Mouse (Mus musculus): ENCODE data around the gene M6pr. TPM values are rescaled to one million over a fixed set of nuclear protein-coding genes. Genes with fewer than 3 reads are reported as not detected.

M6pr gene
- total RNA-seq (2021), result 10 to 100 TPM; 53.4 to 54.6 TPM

DNA sequence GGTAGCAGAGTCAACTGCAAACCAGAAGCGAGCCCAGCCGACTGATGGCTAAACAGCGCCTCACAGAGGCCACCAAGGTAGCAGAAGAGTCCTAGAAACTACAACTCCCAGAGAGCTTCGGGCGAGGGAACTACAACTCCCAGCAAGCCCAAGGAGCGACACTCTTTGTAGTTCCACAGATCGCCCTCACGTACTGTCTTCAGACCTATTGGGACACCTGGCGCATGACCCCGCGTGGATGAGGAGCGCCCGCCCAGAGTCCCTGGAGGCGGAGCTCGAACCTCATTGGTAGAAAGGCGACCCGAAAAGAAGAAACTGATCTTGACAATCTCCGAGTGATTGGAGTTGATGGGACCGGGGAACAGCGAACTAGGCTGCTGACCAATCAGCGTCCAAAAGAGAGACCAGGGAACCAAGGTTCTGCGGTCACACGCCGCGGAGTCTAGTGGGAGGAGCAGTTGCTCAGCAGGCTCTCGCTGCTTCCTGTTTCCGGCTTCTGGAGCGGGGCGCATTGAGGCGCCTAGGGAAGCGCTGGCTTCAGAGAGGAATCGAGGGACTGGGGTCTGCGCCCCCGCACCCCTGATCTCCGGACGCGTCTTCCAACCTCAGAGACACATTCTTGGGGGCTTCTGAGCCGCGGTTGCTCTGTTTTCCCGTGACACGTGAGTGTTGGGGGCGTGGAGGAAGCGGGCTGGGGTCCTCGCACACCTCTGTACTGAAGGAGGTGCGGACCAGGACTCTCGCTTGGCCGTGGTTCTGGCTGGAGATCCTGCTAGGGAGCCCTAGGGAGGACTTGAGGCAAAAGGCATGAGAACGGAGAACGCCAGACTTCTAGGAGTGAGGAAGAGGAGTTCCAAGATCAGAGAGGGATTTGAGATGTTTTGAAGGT lies at the start of gene M6pr:
Gene M6pr (plus strand): TSS at position 216 of the 889 bp plus-strand sequence.
- peak; percentile 90 for DNase-seq

GRCm38 (mm10) chr6:122262543-122262942 lies 46.0 kb upstream of the M6pr start:
- no peak for DNase-seq

- peak; percentile 82 for DNase-seq
These were observed 40.0 kb upstream of the M6pr start for GRCm38 (mm10) chr6:122268561-122268960.

- DNase-seq, result no peak
These were observed 39.4 kb upstream of the M6pr start for GRCm38 (mm10) chr6:122269170-122269569.

DNA sequence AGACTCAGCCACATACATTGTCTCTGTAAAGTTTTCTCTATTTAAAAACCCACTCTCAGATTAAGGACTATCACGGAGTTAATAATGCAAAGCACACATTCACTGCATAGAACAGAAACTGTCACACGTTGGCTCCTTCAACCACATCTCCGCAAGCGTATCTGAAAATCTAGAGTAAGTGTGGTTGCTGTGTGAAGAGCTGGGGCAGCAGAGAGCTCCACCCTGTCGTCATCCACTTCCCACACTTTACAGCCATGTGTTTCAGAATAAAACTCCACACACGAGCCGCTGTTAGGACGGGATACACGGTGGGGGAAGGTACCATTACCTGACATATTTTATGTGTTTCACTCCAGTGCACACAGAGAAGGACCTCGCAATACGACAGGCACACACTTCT lies 38.4 kb upstream of the M6pr start:
- DNase-seq, result no peak

GRCm38 (mm10) chr6:122274546-122274945 lies 34.0 kb upstream of the M6pr start:
- DNase-seq, result no peak

GRCm38 (mm10) chr6:122276565-122276964 lies 32.0 kb upstream of the M6pr start:
- no peak for DNase-seq

GRCm38 (mm10) chr6:122282782-122283181 lies 25.7 kb upstream of the M6pr start, which contains the start of gene Klrg1:
Gene Klrg1 (minus strand): TSS chr6:122282882.
- DNase-seq, result no peak

DNA sequence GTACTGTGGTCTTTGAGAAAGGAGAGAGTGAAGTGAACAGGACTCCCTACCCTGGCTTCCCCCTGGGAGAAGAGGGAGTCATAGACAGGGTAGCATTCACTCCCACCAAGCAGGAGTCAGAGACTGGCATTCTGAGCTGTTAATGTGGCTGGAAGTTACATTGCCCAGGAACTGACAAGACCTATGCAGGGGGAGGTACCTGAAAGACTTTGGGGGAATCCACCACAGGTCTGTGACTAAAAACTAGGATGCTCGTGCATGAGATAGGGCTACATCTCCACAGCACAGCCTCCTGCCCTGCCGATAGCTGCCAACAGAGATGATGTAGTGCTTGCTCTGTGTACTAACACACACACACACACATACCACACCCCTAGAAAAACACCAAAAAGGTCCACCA lies 25.1 kb upstream of the M6pr start:
- no peak for DNase-seq

GRCm38 (mm10) chr6:122284304-122284703 lies 24.2 kb upstream of the M6pr start:
- DNase-seq, result no peak

- no peak for DNase-seq
These were observed 23.7 kb upstream of the M6pr start for GRCm38 (mm10) chr6:122284823-122285222.

- DNase-seq, result no peak
These were observed 20.3 kb upstream of the M6pr start for GRCm38 (mm10) chr6:122288263-122288662.

- DNase-seq, result no peak
These were observed 19.2 kb upstream of the M6pr start for GRCm38 (mm10) chr6:122289313-122289712.

DNA sequence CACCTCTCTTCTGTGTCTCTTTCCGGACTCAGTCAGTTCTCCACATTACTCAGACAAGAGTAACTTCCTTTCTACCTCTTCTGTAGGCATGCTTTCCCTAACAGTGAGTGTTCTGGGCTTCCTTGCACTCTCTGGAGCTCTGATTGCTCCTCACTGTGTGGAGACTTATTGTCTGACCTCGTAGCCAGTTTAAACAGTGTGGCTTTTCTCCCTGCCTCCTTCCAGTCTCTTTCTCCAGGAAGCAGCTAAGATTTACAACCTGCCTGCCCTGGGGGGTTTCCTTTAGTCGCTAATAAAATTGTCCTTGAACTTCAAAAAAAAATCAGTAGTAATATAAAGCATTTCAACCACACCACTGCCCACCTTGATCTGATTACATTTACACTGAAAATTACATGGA lies 18.3 kb upstream of the M6pr start:
- no peak for DNase-seq

DNA sequence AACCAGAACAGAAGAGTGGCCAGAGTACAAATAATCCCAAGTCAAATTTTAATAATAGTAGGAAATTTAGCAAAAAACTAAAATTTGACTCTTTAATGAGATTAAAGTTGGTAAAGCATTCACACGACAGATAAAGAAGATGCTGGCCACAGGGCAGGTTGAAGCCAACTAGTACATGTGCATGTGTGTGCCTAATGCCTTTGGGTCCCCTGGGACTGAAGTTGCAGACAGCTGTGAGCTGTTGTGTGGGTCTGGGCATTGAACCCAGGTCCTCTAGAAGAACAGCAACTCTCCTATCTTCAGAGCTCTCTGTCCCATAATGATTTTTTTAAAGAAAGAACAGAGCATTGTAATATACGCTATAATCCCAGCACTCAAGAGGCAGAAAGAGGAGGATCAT lies 17.3 kb upstream of the M6pr start:
- no peak for DNase-seq

DNA sequence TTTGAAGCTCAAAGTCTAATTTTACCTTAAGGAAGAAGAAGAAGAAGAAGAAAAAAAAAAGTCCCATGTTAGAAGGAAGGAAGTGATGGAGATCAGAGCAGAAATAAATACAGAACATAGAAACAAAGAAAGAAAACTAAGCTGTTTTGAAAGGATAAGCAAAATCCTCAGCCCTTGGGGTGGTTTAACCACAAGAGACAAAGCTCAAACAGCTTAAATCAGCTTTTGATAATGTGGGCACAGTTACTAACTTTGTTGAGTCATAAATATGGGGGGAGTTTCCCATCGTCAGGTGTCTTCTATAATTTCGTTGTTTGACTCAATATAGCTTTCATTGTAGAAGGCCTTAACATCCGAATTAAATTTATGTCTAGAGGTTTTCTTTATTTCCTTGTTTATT lies 16.8 kb upstream of the M6pr start:
- DNase-seq, result no peak

GRCm38 (mm10) chr6:122292184-122292583 lies 16.3 kb upstream of the M6pr start:
- no peak for DNase-seq

DNA sequence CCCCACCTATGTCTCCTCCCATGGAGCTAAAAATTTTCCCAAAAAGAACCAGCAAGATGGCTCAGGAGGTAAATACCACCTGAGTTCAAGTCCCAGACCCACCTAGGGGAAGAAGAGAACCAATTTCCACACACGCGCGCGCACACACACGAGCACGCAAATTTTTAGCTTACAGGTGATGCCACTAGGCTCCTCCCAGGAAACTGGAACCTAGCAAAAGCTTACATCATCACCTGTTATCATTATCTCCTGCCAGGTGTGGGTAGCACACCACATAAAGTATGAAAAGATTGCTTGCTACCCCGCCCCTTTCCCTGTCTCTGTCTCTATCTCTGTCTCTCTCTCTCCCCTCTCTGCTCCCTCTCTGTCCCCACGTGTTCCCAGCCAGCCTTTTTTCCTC lies 15.4 kb upstream of the M6pr start:
- DNase-seq, result no peak

DNA sequence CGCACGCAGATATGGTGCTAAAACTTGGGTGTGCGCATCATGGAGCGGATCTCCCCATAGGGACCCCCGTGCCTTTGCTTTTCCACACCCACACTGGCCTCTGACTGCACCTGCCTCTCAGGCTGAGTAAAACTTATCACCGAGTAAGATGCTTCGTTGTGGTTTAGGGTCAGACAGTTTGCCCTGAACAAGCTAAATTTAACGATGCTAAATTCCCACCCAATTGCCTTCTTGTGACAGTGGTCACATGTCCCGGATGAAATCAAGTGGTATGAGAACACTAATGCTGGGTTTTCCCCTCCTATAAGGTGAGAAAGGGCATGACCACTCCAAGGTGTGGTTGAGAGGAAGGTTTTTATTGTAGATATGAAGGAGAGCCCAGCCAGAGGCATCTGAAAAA lies 14.7 kb upstream of the M6pr start:
- DNase-seq, result no peak

DNA sequence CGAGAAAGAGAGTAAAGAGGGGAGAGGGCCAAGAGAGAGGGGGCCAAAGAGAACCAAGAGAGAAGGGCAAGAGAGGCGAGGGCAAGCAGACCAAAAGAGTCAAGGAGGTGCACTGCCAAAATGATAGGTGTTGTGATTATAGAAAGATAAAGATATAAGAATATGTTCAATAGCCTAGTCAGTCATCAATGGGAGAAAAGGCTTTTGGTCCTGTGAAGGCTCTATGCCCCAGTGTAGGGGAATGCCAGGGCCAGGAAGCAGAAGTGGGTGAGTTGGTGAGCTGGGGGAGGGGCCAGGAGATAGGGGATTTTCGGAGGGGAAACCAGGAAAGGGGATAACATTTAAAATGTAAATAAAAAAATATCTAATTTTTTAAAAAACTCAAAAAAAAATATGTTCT lies 14.2 kb upstream of the M6pr start:
- DNase-seq, result no peak

- DNase-seq, result peak; percentile 16
These were observed 13.3 kb upstream of the M6pr start for GRCm38 (mm10) chr6:122295242-122295641.

GRCm38 (mm10) chr6:122296918-122297278 lies 11.6 kb upstream of the M6pr start:
- DNase-seq, result no peak

GRCm38 (mm10) chr6:122297279-122298222 lies 11.0 kb upstream of the M6pr start:
- peak; percentile 18 for DNase-seq

Data from heart, postnatal 4 days (tissue).